Mouse (Mus musculus) thymus, postnatal 10 days (tissue): Measurements from ENCODE around the gene Mta1.

Source experiments
- DNase-seq, 2 experiments: peaks; one replicate each; pipeline ENCODE4 v3.0.0; 2021; ENCODE audit warnings: low spot score in 2 of 2

The Mta1 gene

GRCm38 (mm10) chr12:113134502-113134901 lies 36.4 kb downstream of the Mta1 start:
- no peak for DNase-seq

GRCm38 (mm10) chr12:113135401-113135800 lies 37.3 kb downstream of the Mta1 start:
- no peak for DNase-seq

DNA sequence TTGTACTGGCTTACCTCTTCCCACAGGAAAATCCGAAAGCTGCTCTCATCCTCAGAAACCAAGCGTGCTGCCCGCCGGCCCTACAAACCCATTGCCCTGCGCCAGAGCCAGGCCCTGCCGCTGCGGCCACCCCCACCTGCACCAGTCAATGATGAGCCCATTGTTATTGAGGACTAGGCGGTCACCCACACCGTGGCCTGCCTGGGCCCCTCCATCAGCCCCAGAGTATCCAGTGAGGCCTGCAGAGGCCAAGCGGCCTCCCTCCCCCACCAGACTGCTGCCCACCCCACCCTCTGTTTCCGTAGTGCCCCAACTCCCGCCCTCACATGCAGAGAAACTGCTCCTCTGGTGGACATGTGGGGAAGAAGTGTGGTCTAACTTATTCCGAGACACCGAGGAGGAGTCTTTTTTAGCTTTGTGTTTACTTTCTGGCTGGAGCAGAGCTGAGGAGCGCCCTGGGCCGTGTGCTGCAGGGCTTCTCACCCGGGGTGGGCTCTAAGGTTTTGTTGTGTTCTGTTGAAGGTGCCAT lies 38.5 kb downstream of the Mta1 start:
- no peak for DNase-seq

DNA sequence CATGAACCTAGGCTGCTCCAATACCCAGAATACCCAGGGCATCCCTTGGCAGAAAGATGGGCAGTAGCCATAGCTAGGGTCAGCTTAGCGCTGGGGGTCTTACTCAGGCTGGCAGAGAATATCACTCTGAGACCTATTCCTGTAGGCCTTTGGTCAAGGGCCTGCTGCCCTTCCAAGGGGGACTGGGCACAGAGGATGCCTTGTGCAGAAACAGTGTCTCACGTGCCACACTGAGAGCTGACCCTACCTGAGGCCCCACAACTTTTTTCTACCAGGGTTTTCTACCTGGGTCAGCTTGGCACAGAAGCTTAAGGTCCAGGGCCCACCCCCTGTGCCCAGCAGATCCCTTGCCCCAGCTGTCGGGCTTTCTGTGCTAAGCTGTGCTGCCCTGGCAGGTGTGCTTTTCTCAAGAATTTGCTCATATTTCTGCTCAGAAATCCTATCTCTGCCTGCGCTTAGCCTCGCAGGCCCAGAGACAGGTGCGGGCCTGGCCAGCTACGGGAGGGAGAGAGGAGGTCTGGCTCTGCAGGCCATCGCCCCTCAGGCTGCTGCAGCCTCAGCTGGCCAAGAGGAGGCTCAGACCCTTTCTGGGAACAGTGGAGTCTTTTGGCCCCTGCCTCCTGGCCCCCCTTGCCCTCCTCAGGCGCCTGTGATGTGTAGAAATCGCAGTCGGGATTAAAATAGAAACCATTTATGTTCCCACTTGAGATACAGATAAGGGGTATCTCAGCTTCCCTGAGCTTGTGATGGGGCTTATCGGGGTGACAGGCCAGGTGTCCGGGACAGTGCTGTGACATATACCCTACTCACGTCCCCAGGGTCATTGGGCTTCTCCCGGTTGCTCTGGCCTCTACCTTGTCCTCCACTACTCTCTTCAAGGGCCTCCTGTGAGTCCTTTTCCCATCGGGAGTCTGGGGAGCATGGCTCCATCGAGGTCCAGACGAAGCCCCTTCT lies 39.5 kb downstream of the Mta1 start:
- no peak for DNase-seq

GRCm38 (mm10) chr12:113138291-113138690 lies 40.2 kb downstream of the Mta1 start:
- no peak for DNase-seq

GRCm38 (mm10) chr12:113138901-113139864 lies 41.1 kb downstream of the Mta1 start:
- DNase-seq, result no peak

- peak; percentile 90 to 91 for DNase-seq
Observed at GRCm38 (mm10) chr12:113139908-113140615, 42.0 kb downstream of the Mta1 start, which contains the start of gene Crip2. Gene Crip2 (plus strand): TSS chr12:113140236.

DNA sequence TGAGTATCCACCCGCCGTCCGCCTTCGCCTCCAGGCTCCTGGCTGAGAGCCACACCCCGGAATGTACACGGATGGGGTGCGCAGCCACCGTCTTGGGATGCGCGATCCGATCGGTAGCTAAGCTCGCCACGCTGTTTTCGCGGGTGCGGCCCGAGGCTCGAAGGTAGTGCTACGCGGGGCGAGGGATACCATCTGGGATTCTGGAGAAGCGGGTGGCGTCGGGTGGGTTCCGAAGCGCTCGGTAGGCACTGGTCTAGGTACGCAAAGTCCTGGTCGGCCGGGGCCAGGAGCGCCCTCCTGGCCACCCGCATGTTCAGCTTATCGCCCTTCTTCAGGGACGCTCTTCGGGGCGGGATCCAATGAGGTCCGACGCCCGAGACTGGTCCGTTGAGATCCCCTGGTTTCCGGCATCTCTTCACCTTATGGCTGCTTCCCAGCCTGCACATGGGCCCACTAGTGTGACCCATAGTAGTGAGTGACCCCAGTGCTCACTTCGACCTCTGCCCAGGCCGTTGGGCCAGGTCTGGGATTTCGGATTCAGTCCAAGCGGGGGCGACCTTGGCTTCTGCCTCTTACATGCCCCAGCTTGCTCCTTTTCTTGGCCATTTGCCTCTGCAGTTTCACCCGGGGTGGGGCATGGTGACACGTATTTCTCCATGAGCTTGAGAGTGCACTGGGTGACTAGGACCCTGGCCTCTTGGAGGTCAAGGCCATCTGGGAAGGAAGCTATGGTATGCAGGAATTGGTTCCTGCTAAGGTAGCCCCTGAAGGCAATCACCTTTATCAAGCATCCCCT lies 42.7 kb downstream of the Mta1 start:
- peak in 1 of 2 experiments; percentile 14 for DNase-seq

DNA sequence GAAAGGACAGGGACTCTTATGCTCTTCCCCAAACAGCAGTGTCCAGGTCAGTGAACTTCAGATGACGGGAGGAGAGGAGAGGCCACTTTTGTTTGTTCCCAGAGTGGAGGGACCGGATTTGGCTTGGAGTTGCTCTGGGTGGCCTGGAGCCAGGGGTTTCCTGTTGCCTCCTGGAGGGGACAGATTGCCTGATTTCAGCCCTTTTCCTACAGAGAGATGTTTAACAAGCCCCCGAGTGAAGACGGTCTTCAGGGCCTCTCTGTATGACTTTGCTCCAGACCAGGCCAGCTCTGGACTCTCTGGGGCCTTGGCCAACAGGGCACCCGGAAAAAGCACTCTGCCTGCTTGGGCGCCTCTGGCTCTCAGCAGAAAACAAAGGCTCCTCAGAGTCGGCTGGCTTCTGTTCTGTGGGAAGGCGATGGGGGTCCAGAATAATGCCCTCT lies 43.5 kb downstream of the Mta1 start:
- DNase-seq, result no peak

DNA sequence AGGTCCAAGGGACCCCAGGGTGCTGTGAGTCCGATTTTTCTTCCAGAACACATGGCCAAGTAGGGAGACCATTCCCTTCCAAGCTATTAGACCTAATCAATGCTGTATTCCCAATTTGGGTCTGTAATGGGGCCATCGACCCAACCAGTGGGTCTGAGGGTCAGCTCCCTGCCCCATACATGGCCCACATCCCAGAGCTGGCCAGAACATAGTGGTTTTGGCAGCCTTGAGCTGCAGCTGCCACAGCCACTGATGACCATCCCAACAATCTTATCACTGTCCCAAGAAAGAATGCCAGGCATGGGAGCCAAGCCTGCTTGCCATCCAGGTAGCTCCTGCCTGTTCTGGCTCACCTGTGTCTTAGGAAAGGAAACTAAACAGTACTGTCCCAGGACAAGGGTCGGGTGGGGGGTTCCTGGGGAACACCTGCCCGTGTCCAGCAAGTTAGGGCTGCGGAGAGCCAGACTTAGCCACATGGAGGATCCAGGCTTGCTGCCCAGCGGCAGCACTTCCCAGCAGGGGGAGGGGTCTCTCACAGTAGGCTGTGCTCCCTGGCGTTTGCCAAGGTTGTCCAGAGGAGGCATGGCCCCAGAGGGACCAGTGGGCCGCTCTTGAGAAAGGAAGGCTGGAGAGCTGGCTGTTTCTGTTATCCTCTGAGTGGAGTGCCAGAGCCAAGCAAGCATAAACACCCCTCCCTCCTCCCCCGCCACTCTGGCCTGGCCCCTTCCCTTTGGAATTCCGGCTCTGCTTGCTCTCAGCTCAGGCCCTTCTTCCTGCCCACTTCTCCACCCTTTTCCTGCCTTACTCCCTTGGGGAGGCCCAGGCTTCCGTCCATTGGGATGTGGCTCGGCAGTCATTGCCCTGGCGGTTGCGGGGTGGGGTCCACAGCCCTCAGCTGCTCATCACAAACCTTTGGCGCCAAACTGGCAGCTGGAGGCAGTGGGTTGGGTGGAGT lies 44.2 kb downstream of the Mta1 start:
- DNase-seq, result no peak

DNA sequence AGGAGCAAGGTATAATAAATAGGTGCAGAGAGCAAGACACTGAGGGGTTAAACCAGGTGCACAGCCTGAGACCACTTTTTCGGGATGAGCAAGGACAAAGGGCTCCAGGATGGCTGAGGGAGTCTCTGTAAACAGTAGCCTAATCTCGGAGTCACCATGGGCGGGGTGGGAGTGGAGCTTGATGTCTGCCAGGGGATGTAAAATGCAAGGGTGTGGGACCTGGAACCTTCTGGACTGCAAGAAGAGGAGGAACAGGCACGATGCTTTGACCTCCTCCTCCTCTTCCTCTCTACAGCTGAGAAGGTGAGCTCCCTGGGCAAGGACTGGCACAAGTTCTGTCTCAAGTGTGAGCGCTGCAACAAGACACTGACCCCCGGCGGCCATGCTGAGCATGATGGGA lies 45.1 kb downstream of the Mta1 start:
- DNase-seq, result no peak

- DNase-seq, result peak; percentile 34 to 53
Observed at GRCm38 (mm10) chr12:113144001-113144756, 46.1 kb downstream of the Mta1 start.

DNA sequence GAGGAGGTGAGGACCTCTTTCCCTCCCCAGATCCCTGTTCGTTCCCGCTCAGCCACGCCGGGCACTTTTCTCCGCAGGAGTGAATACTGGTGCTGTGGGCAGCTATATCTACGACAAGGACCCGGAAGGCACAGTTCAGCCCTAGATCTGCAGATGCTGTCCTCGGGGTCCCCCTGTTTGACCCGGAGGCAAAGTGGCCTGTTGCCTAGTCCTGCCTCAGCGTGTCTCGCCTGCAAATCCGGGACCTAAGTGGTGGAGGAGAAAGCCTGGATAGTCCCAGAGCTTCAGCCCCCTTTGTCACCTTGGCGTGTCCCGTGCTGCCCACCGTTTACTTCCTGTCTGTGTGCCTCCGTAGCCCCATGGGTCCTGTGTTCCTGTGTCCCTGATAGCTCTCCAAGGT lies 46.8 kb downstream of the Mta1 start:
- peak in 1 of 2 experiments; percentile 16 for DNase-seq

DNA sequence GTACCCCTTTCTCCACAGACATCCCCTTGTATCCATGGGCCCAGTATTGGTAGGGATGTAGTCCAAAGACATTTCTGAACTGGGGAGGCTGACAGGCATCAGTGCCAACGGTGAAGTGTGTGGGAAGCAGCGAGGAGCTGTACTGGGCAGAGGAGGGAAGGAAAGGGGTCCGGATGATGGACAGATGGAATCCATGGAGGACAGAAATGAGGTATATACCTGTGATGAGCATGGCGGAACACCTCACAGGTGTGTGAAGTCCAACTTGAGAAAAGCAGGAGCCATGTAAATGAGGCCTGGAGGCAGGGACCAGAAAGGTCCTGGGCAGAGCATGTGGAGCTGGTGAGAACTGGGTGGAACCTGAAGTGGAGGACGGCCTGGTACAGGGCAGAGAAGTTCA lies 47.5 kb downstream of the Mta1 start:
- no peak for DNase-seq

DNA sequence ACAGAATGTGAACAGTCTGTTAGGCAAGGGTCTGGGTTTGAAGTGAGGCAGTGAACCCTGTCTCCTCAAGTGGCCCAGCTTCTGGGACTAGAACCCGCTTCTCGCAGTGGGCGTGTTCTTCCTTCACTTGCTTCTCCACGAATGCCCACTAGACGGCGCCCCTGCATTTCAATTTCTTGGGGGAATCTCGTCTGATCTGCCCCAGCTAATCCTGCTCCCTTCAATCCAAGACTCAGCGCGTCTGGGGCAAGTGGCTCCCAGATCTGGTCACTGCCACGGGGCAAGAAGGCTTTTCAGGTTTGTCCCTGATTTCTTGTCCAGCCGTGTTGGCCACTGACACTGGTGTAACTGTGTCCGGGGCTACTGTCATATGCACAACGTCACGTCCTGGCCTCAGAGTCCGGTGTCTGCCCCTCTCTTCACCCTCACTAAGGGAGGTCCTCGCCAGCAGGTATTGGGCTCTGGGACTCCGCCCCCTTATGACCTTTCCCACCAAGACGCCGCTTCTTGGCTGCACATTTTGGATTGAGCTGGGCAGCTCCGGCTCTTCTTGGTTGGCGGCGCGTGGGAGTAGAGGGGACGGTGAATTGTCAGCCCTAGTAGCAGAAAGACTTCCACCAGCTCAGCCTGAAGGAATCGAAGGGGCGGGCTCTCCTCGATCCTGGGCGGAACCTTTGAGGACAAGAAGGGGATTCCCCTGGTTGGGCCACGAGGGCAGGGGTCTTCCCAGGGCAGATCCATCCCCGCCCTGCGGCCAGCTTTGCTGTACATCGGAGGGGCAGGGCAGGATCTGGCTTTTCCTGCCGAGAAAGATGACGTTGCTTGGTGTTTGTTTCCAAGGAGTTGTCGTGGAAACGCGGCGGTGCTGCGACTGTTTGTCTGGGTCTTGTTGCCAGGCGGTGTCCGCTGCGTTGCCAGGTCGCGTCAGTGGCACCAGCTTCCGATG lies 48.3 kb downstream of the Mta1 start, which contains the start of gene Crip1:
Gene Crip1 (plus strand): TSS at position 205 of the 946 bp plus-strand sequence.
- peak; percentile 80 to 92 for DNase-seq

DNA sequence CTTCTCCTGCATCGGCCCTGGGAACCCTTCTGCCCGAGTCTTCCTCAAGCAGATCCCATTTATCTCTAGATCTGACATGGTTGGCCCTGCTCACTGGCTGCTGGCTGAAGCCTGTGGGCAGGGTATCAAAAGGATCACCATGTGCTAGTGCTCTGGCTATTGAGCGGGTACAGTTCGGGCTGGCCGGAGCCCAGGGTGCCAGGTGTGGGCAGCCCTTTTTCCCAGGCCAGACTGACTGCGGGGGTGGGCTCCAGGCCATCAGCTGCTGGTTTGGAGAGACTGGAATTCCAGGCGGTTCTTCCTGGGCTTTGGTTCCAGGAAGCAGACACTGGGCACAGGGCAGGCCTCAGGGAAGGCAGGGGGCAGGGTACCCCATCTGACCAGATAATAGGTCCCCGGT lies 49.4 kb downstream of the Mta1 start:
- DNase-seq, result no peak

- DNase-seq, result no peak
Observed at GRCm38 (mm10) chr12:113148381-113149035, 50.4 kb downstream of the Mta1 start.
